Mouse (Mus musculus) heart, postnatal 14 days (tissue): Measurements from ENCODE around the gene Vmn1r21. TPM values are rescaled to one million over a fixed set of nuclear protein-coding genes. Genes with fewer than 3 reads are reported as not detected.

Source experiments
- total RNA-seq, 2 experiments: library from RNA; stranded (reverse); gene quantifications; 2 replicates each; pipeline ENCODE4 v1.2.3; 2021

The Vmn1r21 gene
- total RNA-seq, 2 experiments from 2014 or later: not detected

Other genes starting within 250 kb of the Vmn1r21 start
- 10 to 100 TPM; 19.4 to 22.2 TPM for gene Pyurf, start 158.3 kb downstream of the Vmn1r21 start, total RNA-seq
- gene Lancl2, start 147.8 kb downstream of the Vmn1r21 start, total RNA-seq: 10 to 100 TPM; 13.0 to 15.2 TPM
- gene Vopp1, start 25.2 kb downstream of the Vmn1r21 start, total RNA-seq: 10 to 100 TPM; 19.5 to 22.7 TPM
- not detected for gene Vmn1r22, start 57.7 kb upstream of the Vmn1r21 start, total RNA-seq
- gene Vmn1r23, start 76.5 kb upstream of the Vmn1r21 start, total RNA-seq: not detected
- not detected for gene Vmn1r24, start 111.2 kb upstream of the Vmn1r21 start, total RNA-seq
- gene Vmn1r25, start 130.5 kb upstream of the Vmn1r21 start, total RNA-seq: not detected
- not detected for gene Vmn1r26, start 164.8 kb upstream of the Vmn1r21 start, total RNA-seq